Mouse (Mus musculus): ENCODE measurements around the gene Dnmt3a. TPM values are rescaled to one million over a fixed set of nuclear protein-coding genes. Genes with fewer than 3 reads are reported as not detected.

The Dnmt3a gene
- total RNA-seq, 2 experiments from 2014 or later = 331 to 345 TPM

GRCm38 (mm10) chr12:3783196-3783825, 22.5 kb upstream of the Dnmt3a start:
- no peak for DNase-seq (ENCODE audit: extremely low spot score in 1 of 2, low spot score in 2 of 2)
- intact Hi-C loops (cut with DNase I) = no loop called here

GRCm38 (mm10) chr12:3784258-3784657, 21.5 kb upstream of the Dnmt3a start:
- no peak for DNase-seq (ENCODE audit: extremely low spot score in 1 of 2, low spot score in 2 of 2)
- intact Hi-C loops (cut with DNase I) = no loop called here

- intact Hi-C loops (cut with DNase I) = no loop called here
- no peak for DNase-seq (ENCODE audit: extremely low spot score in 1 of 2, low spot score in 2 of 2)
These were observed 21.1 kb upstream of the Dnmt3a start for GRCm38 (mm10) chr12:3784729-3785128.

- intact Hi-C loops (cut with DNase I) = no loop called here
- no peak for DNase-seq (ENCODE audit: extremely low spot score in 1 of 2, low spot score in 2 of 2)
These were observed 18.8 kb upstream of the Dnmt3a start for GRCm38 (mm10) chr12:3787041-3787440.

- DNase-seq (ENCODE audit: extremely low spot score in 1 of 2, low spot score in 2 of 2) = no peak
- intact Hi-C loops (cut with DNase I) = no loop called here
These were observed 18.3 kb upstream of the Dnmt3a start for GRCm38 (mm10) chr12:3787541-3787940.

- intact Hi-C loops (cut with DNase I) = no loop called here
- DNase-seq (ENCODE audit: extremely low spot score in 1 of 2, low spot score in 2 of 2) = no peak
These were observed 17.3 kb upstream of the Dnmt3a start for GRCm38 (mm10) chr12:3788421-3789051.

GRCm38 (mm10) chr12:3789626-3790185, 16.1 kb upstream of the Dnmt3a start:
- no peak for DNase-seq (ENCODE audit: extremely low spot score in 1 of 2, low spot score in 2 of 2)
- intact Hi-C loops (cut with DNase I) = no loop called here

- intact Hi-C loops (cut with DNase I) = no loop called here
- no peak for DNase-seq (ENCODE audit: extremely low spot score in 1 of 2, low spot score in 2 of 2)
These were observed 14.6 kb upstream of the Dnmt3a start for GRCm38 (mm10) chr12:3791257-3791656.

GRCm38 (mm10) chr12:3791732-3792131, 14.1 kb upstream of the Dnmt3a start:
- DNase-seq (ENCODE audit: extremely low spot score in 1 of 2, low spot score in 2 of 2) = peak; percentile 95 to 96
- intact Hi-C loops (cut with DNase I) = no loop called here

GRCm38 (mm10) chr12:3792248-3792647, 13.6 kb upstream of the Dnmt3a start:
- no peak for DNase-seq (ENCODE audit: extremely low spot score in 1 of 2, low spot score in 2 of 2)
- intact Hi-C loops (cut with DNase I) = no loop called here

GRCm38 (mm10) chr12:3795569-3795968, 10.2 kb upstream of the Dnmt3a start:
- intact Hi-C loops (cut with DNase I) = loop anchor here (5.0 kb wide), 1 partner anchor 133 kb away; no protein-coding TSS in a partner anchor

GRCm38 (mm10) chr12:3799551-3799950, 6.3 kb upstream of the Dnmt3a start:
- no peak for DNase-seq (ENCODE audit: extremely low spot score in 1 of 2, low spot score in 2 of 2)

More at GRCm38 (mm10) chr12:3795569-3795968, 10.2 kb upstream of the Dnmt3a start:
- peak in 1 of 2 experiments; percentile 12 for DNase-seq (ENCODE audit: extremely low spot score in 1 of 2, low spot score in 2 of 2)

GRCm38 (mm10) chr12:3806271-3806684, 471 bp downstream of the Dnmt3a start:
- intact Hi-C loops (cut with DNase I) = loop anchor here (5.0 kb wide), 1 partner anchor 36 kb away; no protein-coding TSS in a partner anchor
- DNase-seq (ENCODE audit: extremely low spot score in 1 of 2, low spot score in 2 of 2) = peak in 1 of 2 experiments; percentile 91

More at GRCm38 (mm10) chr12:3799551-3799950, 6.3 kb upstream of the Dnmt3a start:
- intact Hi-C loops (cut with DNase I) = loop anchor here (5.0 kb wide), 1 partner anchor 137 kb away; no protein-coding TSS in a partner anchor

- peak; percentile 59 to 91 for DNase-seq (ENCODE audit: extremely low spot score in 1 of 2, low spot score in 2 of 2)
- intact Hi-C loops (cut with DNase I) = loop anchor here (5.0 kb wide), 1 partner anchor 35 kb away; no protein-coding TSS in a partner anchor
These were observed 1.1 kb downstream of the Dnmt3a start for GRCm38 (mm10) chr12:3806703-3807547.

- peak in 1 of 2 experiments; percentile 89 for DNase-seq (ENCODE audit: extremely low spot score in 1 of 2, low spot score in 2 of 2)
- intact Hi-C loops (cut with DNase I) = loop anchor here (5.0 kb wide), 1 partner anchor 35 kb away; no protein-coding TSS in a partner anchor
These were observed 2.0 kb downstream of the Dnmt3a start for GRCm38 (mm10) chr12:3807548-3808395.

- no peak for DNase-seq (ENCODE audit: extremely low spot score in 1 of 2, low spot score in 2 of 2)
- intact Hi-C loops (cut with DNase I) = loop anchor here (5.0 kb wide), 1 partner anchor 34 kb away; no protein-coding TSS in a partner anchor
These were observed 2.7 kb downstream of the Dnmt3a start for GRCm38 (mm10) chr12:3808396-3808981.

GRCm38 (mm10) chr12:3809520-3810180, 3.8 kb downstream of the Dnmt3a start:
- intact Hi-C loops (cut with DNase I) = loop anchor here (5.0 kb wide), 1 partner anchor 33 kb away; no protein-coding TSS in a partner anchor

More at GRCm38 (mm10) chr12:3809520-3810180, 3.8 kb downstream of the Dnmt3a start:
- DNase-seq (ENCODE audit: extremely low spot score in 1 of 2, low spot score in 2 of 2) = no peak

Measured in left cerebral cortex, postnatal 10 days (tissue).